Mouse (Mus musculus): ENCODE results near the gene Izumo1r.

- TF ChIP-seq CTCF (IDR thresholded peaks at IDR 0.05; ENCODE audit: borderline replicate concordance, control insufficient read depth, extremely low read depth, insufficient read depth, low read length, poor library complexity) (no peak), POLR2A (IDR thresholded peaks at IDR 0.05; ENCODE audit: control insufficient read depth, extremely low read depth, insufficient read depth, low read length, poor library complexity) (no peak)
These were observed 10.4 kb downstream of the Izumo1r start for GRCm38 (mm10) chr9:14893388-14893787.

Data from thymus, adult 2 months (tissue).